Mouse (Mus musculus) midbrain, embryonic 11.5 days (tissue): ENCODE data around the gene Zfx. TPM values are rescaled to one million over a fixed set of nuclear protein-coding genes. Genes with fewer than 3 reads are reported as not detected.
A peak's percentile ranks its signal among the peaks of the same experiment; 100 is the strongest.

Experiments
- ATAC-seq: fragments of 200-750 bp; cut with Nextera tagmentation; 2 replicates; pipeline ENCODE4 v1.8.0; 2017; ENCODE audit warnings: moderate TSS enrichment, moderate library complexity; ENCODE audit not compliant: low FRiP score
- DNase-seq: peaks from one replicate; pipeline ENCODE4 v3.0.0; 2015; ENCODE audit warnings: low spot score; ENCODE audit errors: missing footprints
- H3K27ac ChIP-seq: fragments of 300-500 bp; sonication (generic); 2 replicates; pipeline ENCODE4 v1.5.1; 2014; ENCODE audit warnings: low read depth, low read length
- H3K27me3 ChIP-seq: fragments of 300-500 bp; sonication (generic); 2 replicates; pipeline ENCODE4 v1.6.1; 2014; ENCODE audit warnings: mild to moderate bottlenecking, low read length, moderate library complexity, mixed read lengths; ENCODE audit not compliant: control insufficient read depth, insufficient read depth
- H3K36me3 ChIP-seq: fragments of 300-500 bp; sonication (generic); 2 replicates; pipeline ENCODE4 v1.6.1; 2014; ENCODE audit warnings: mild to moderate bottlenecking, low read length, moderate library complexity, mixed read lengths; ENCODE audit not compliant: control insufficient read depth, insufficient read depth
- H3K4me1 ChIP-seq: fragments of 300-500 bp; sonication (generic); 2 replicates; pipeline ENCODE4 v1.6.1; 2014; ENCODE audit warnings: low read length; ENCODE audit not compliant: control insufficient read depth, insufficient read depth
- H3K4me2 ChIP-seq: fragments of 300-500 bp; sonication (generic); 2 replicates; pipeline ENCODE4 v1.6.1; 2014; ENCODE audit warnings: mild to moderate bottlenecking, moderate library complexity
- H3K4me3 ChIP-seq: fragments of 300-500 bp; sonication (generic); 2 replicates; pipeline ENCODE4 v1.5.1; 2014; ENCODE audit warnings: low read depth, low read length
- H3K9ac ChIP-seq: fragments of 300-500 bp; sonication (generic); 2 replicates; pipeline ENCODE4 v1.6.1; 2014; ENCODE audit warnings: low read length
- H3K9me3 ChIP-seq: fragments of 300-500 bp; sonication (generic); 2 replicates; pipeline ENCODE4 v1.6.1; 2016; ENCODE audit warnings: low read length; ENCODE audit not compliant: control insufficient read depth
- WGBS: fragments of 180-500 bp; shearing (Covaris S2); extraction: QIAGEN DNeasy Blood & Tissue Kit; methylation state at CpG from one replicate; pipeline ENCODE4 v1.1.7; 2014; 5-methylcytosine and 5-hydroxymethylcytosine counted together
- polyA plus RNA-seq: library from polyadenylated mRNA; unstranded; fragments of >200 nt; fragmentation: Nextera tagmentation; extraction: Ambion mirVana; gene quantifications from 2 replicates; pipeline ENCODE4 v1.2.1, GENCODE M21; 2014

The Zfx gene
- polyA plus RNA-seq, 1 experiment from 2014 or later = 31.0 TPM

- no peak for DNase-seq
- ATAC-seq = no peak
- Histone ChIP-seq H3K9ac (no peak overlapping the region), H3K4me3 (no peak overlapping the region), H3K4me1 (no peaks in the 10 kb centered on the region), H3K27ac (no peak overlapping the region), H3K36me3 (no peaks in the 10 kb centered on the region), H3K9me3 (no peaks in the 10 kb centered on the region), H3K27me3 (peaks cover 45% of the 10 kb centered on the region), H3K4me2 (no peak overlapping the region)
- WGBS = 81% methylated on average over 3 of the region's 3 CpGs
These were observed 8.7 kb upstream of the Zfx start for GRCm38 (mm10) chrX:94132239-94132638.

GRCm38 (mm10) chrX:94129712-94130111 lies 6.2 kb upstream of the Zfx start:
- H3K27ac ChIP-seq = no peak overlapping the region
- no peak overlapping the region for H3K4me3 ChIP-seq
- H3K9ac ChIP-seq = no peak overlapping the region
- DNase-seq (no peak), ATAC-seq (no peak)
- H3K27me3 ChIP-seq = peaks cover 45% of the 10 kb centered on the region
- H3K36me3 ChIP-seq = no peaks in the 10 kb centered on the region
- H3K9me3 ChIP-seq = no peaks in the 10 kb centered on the region
- no peaks in the 10 kb centered on the region for H3K4me1 ChIP-seq
- WGBS = 69% methylated on average over 4 of the region's 4 CpGs
- H3K4me2 ChIP-seq = no peak overlapping the region

GRCm38 (mm10) chrX:94125950-94126349 lies 2.4 kb upstream of the Zfx start:
- Histone ChIP-seq H3K27me3 (peaks cover 34% of the 10 kb centered on the region), H3K27ac (no peak overlapping the region), H3K9me3 (no peaks in the 10 kb centered on the region), H3K4me1 (no peaks in the 10 kb centered on the region), H3K4me2 (no peak overlapping the region), H3K9ac (no peak overlapping the region), H3K36me3 (no peaks in the 10 kb centered on the region), H3K4me3 (no peak overlapping the region)
- 75% methylated on average over 2 of the region's 2 CpGs for WGBS
- DNase-seq = no peak
- no peak for ATAC-seq

- Histone ChIP-seq H3K36me3 (no peaks in the 10 kb centered on the region), H3K9ac (peak overlapping the region; percentile 95), H3K4me3 (peak overlapping the region; percentile 57), H3K27me3 (peaks cover 29% of the 10 kb centered on the region), H3K4me1 (no peaks in the 10 kb centered on the region), H3K27ac (peak overlapping the region; percentile 99), H3K9me3 (no peaks in the 10 kb centered on the region), H3K4me2 (peak overlapping the region; percentile 65)
- WGBS = 20% methylated on average over 33 of the region's 53 CpGs
- ATAC-seq (peak; percentile 72), DNase-seq (no peak)
These were observed 818 bp downstream of the Zfx start for GRCm38 (mm10) chrX:94122709-94123058.

- Histone ChIP-seq H3K9ac (peak overlapping the region; percentile 95), H3K4me1 (no peaks in the 10 kb centered on the region), H3K36me3 (no peaks in the 10 kb centered on the region), H3K27me3 (peaks cover 27% of the 10 kb centered on the region), H3K27ac (peak overlapping the region; percentile 99), H3K4me3 (peak overlapping the region; percentile 57), H3K9me3 (no peaks in the 10 kb centered on the region), H3K4me2 (peak overlapping the region; percentile 65)
- ATAC-seq (peak; percentile 90), DNase-seq (peak; percentile 93)
- 25% methylated on average over 42 of the region's 65 CpGs for WGBS
These were observed 1.4 kb downstream of the Zfx start for GRCm38 (mm10) chrX:94121866-94122708.

GRCm38 (mm10) chrX:94121161-94121856 lies 2.2 kb downstream of the Zfx start:
- no peaks in the 10 kb centered on the region for H3K4me1 ChIP-seq
- H3K9ac ChIP-seq = peak overlapping the region; percentile 95
- no peak for ATAC-seq
- H3K27me3 ChIP-seq = peaks cover 27% of the 10 kb centered on the region
- H3K4me3 ChIP-seq = peak overlapping the region; percentile 57
- H3K4me2 ChIP-seq = peak overlapping the region; percentile 65
- 25% methylated on average over 24 of the region's 24 CpGs for WGBS
- no peaks in the 10 kb centered on the region for H3K9me3 ChIP-seq
- H3K36me3 ChIP-seq = no peaks in the 10 kb centered on the region
- DNase-seq = peak; percentile 84
- no peak overlapping the region; the same call in 1 of the 2 replicates for H3K27ac ChIP-seq

GRCm38 (mm10) chrX:94118350-94118749 lies 5.2 kb downstream of the Zfx start:
- Histone ChIP-seq H3K4me3 (no peak overlapping the region), H3K4me2 (no peak overlapping the region), H3K36me3 (no peaks in the 10 kb centered on the region), H3K9me3 (no peaks in the 10 kb centered on the region), H3K4me1 (no peaks in the 10 kb centered on the region), H3K27ac (no peak overlapping the region), H3K9ac (no peak overlapping the region), H3K27me3 (peaks cover 25% of the 10 kb centered on the region)
- ATAC-seq = no peak
- no peak for DNase-seq

- Histone ChIP-seq H3K27me3 (peaks cover 10% of the 10 kb centered on the region), H3K27ac (no peak overlapping the region), H3K4me2 (no peak overlapping the region), H3K4me1 (no peaks in the 10 kb centered on the region), H3K9ac (no peak overlapping the region), H3K36me3 (no peaks in the 10 kb centered on the region), H3K4me3 (no peak overlapping the region), H3K9me3 (no peaks in the 10 kb centered on the region)
- WGBS = 89% methylated on average over 6 of the region's 6 CpGs
- no peak for ATAC-seq
- no peak for DNase-seq
These were observed 7.6 kb downstream of the Zfx start for GRCm38 (mm10) chrX:94115882-94116281.

GRCm38 (mm10) chrX:94105964-94106363 lies 17.5 kb downstream of the Zfx start:
- no peak for DNase-seq
- 55% methylated on average over 2 of the region's 2 CpGs for WGBS

More at GRCm38 (mm10) chrX:94105964-94106363, 17.5 kb downstream of the Zfx start:
- Histone ChIP-seq H3K27ac (no peak overlapping the region), H3K9me3 (no peaks in the 10 kb centered on the region), H3K4me3 (no peak overlapping the region), H3K36me3 (no peaks in the 10 kb centered on the region), H3K9ac (no peak overlapping the region), H3K27me3 (peaks cover 9% of the 10 kb centered on the region), H3K4me2 (no peak overlapping the region), H3K4me1 (no peaks in the 10 kb centered on the region)
- no peak for ATAC-seq
